Mouse (Mus musculus) gastrocnemius, postnatal 36 days (tissue): ENCODE results near the gene Ccdc173. TPM values are rescaled to one million over a fixed set of nuclear protein-coding genes. Genes with fewer than 3 reads are reported as not detected.
A peak's percentile ranks its signal among the peaks of the same experiment; 100 is the strongest.

Experiments used
- DNase-seq, 2 experiments: peaks; one replicate each; pipeline ENCODE4 v3.0.0; 2022
- intact Hi-C: fragments of 180-260 bp; cut with DNase I; formaldehyde crosslinking; loops from one replicate; pipeline ENCODE4 v1.15.1; 2025
- total RNA-seq, 2 experiments: library from RNA; stranded (reverse); gene quantifications; 2 replicates each; pipeline ENCODE4 v1.2.3; 2021

Ccdc173 gene
- total RNA-seq, 2 experiments from 2014 or later: 0.33 to 0.44 TPM

GRCm38 (mm10) chr2:69790722-69791121 lies 1.3 kb upstream of the Ccdc173 start:
- intact Hi-C loops: no loop called here
- no peak for DNase-seq

- intact Hi-C loops: no loop called here
Measured at GRCm38 (mm10) chr2:69790285-69790684, 910 bp upstream of the Ccdc173 start.

GRCm38 (mm10) chr2:69788974-69789373 lies 401 bp downstream of the Ccdc173 start:
- DNase-seq: no peak
- intact Hi-C loops: loop anchor here (5.0 kb wide), 1 partner anchor 157 kb away; no protein-coding TSS in a partner anchor

More at GRCm38 (mm10) chr2:69790285-69790684, 910 bp upstream of the Ccdc173 start:
- peak; percentile 73 to 81 for DNase-seq

DNA sequence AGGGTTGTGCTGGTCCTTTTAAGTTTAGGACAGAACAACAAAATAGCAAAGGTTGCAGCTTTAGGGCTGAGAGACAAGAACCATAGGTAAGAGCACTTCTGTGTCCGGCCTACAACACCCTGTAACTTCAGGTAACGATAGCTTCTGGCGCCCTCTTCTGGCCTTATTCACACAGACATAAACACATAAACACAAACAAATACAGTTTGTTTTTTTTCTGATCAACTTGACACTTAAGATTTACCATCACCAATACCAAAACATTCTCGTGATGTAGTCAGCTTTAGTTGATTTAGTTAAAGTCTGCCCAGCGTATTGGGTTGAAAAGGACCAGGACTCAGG lies 10.6 kb downstream of the Ccdc173 start:
- no peak for DNase-seq
- intact Hi-C loops: loop anchor here (5.0 kb wide), 1 partner anchor 142 kb away; no protein-coding TSS in a partner anchor

- no peak for DNase-seq
- intact Hi-C loops: loop anchor here (5.0 kb wide), 1 partner anchor 141 kb away; no protein-coding TSS in a partner anchor
Measured at GRCm38 (mm10) chr2:69777985-69778835, 11.2 kb downstream of the Ccdc173 start.

- intact Hi-C loops: no loop called here
- no peak for DNase-seq
Measured at GRCm38 (mm10) chr2:69773331-69773730, 16.0 kb downstream of the Ccdc173 start.

DNA sequence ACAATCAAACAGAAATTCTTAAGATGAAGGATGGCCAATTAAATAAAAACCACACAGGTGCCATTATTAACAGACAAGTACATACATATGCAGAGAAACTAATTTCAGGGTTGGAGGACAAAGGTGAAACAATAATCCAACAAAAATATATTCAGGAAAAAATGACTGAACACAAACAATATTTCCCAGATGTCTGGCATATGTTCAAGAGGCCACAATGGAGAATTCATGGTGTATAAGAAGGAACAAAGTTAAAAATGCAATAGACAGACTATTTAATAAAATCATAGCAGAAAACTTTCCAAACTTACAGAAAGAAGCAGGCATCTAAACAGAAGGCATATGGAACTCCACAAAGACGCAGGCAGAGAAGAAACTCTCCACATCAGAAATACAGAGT lies 24.7 kb downstream of the Ccdc173 start:
- intact Hi-C loops: no loop called here
- DNase-seq: no peak

DNA sequence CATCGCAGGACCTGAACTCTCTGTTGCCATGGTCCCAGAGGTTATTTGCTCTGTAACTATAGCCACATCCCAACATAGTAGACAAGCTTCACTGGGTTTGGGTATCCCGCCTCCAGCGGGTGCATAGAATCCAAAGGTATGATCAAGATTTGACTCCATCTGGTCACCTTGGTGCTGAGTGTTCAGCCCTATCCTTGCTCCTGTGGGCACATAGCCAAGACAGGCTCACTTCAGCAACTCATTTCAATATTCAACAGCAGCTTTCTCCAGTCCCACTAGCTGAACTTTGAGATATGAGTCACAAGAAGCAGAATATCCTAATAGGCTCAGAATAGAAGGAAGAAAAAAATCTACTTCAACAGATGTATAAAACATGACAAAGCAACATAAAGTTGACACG lies 26.0 kb downstream of the Ccdc173 start:
- DNase-seq: no peak

DNA sequence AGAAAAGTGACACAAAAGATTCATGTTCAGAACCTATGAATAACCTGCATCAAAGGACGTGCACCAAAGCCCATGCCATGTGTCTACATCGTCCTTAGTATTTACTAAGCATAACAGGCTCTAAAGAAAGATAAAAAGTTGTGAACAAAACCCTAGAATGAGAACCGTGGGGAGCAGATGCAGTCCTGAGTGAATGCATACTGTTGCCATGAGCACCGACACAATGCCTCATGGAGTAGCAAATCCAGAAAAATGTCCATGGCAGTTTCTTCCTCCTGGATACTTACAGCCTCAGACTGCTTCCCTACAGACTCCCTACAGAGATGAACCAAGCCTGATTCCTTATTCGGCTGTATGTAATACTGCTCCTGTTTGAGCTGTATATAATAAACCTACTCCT lies 28.4 kb downstream of the Ccdc173 start:
- intact Hi-C loops: no loop called here
- DNase-seq: no peak

More for the DNA sequence above, 26.0 kb downstream of the Ccdc173 start:
- intact Hi-C loops: no loop called here

- intact Hi-C loops: no loop called here
- DNase-seq: no peak
Measured at GRCm38 (mm10) chr2:69745091-69745490, 44.3 kb downstream of the Ccdc173 start.

- intact Hi-C loops: no loop called here
- no peak for DNase-seq
Measured at GRCm38 (mm10) chr2:69723519-69723825, 65.9 kb downstream of the Ccdc173 start.

GRCm38 (mm10) chr2:69722650-69723518 lies 66.5 kb downstream of the Ccdc173 start:
- peak; percentile 86 to 87 for DNase-seq
- intact Hi-C loops: no loop called here

DNA sequence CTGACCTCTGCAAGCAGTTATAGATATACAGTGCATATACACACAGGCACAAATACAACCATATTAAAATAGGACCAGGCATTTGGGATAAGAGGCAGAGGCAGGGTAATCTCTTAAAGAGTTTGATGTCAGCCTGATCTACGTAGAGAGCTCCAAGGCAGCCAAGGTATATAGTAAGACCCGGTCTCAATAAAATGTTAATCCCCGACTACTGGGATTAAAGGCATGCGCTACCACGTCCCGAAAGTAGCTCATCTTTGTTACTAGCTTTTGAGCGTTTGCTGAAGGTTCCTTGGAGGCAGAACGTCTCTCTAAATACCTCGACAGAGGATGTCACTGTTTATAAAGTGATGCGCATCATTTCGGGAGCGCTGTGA lies 67.1 kb downstream of the Ccdc173 start, which contains the start of gene Ppig:
Ppig (plus strand) TSS at position 273 of the 377 bp plus-strand sequence.
- intact Hi-C loops: no loop called here
- DNase-seq: no peak

DNA sequence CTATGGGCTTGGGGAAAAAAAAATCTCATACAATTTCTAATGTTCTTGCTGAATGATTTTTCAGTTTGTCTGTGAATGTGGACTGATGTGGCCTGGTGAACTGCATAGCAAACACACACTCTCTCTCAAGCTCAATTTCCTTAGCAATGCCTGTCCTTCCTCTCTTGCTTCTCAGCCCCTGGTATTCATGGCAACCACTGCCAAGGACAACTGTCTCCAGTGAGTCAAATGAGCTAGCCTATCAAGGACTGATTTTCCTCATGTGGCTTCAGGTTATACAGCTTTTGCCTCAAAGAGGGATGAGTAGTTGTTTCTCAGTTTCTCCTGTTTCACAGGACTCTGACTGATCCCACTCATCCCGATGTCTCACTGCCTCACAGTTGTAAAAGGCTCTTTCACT lies 70.3 kb downstream of the Ccdc173 start:
- intact Hi-C loops: no loop called here
- no peak for DNase-seq

GRCm38 (mm10) chr2:69716483-69716882 lies 72.9 kb downstream of the Ccdc173 start:
- DNase-seq: no peak
- intact Hi-C loops: no loop called here

GRCm38 (mm10) chr2:69714126-69714525 lies 75.2 kb downstream of the Ccdc173 start:
- intact Hi-C loops: no loop called here
- DNase-seq: no peak

DNA sequence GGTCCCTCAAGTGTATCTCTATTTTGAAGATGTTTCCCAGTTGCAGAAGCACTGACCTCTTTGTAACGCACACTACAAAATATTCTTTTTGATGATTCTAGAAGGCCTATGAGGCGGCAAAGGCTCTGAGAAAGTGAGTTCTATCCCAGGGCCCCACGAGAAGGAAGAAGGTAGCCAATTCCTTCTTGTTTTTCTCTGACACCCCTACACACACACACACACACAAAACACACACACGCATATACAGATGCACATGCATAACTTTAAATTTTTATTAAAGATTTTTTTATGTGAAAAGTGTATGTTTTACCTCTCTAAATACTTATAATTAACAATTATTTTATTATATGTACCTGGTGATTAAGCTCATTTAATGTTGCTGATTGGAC lies 75.8 kb downstream of the Ccdc173 start:
- no peak for DNase-seq
- intact Hi-C loops: no loop called here

DNA sequence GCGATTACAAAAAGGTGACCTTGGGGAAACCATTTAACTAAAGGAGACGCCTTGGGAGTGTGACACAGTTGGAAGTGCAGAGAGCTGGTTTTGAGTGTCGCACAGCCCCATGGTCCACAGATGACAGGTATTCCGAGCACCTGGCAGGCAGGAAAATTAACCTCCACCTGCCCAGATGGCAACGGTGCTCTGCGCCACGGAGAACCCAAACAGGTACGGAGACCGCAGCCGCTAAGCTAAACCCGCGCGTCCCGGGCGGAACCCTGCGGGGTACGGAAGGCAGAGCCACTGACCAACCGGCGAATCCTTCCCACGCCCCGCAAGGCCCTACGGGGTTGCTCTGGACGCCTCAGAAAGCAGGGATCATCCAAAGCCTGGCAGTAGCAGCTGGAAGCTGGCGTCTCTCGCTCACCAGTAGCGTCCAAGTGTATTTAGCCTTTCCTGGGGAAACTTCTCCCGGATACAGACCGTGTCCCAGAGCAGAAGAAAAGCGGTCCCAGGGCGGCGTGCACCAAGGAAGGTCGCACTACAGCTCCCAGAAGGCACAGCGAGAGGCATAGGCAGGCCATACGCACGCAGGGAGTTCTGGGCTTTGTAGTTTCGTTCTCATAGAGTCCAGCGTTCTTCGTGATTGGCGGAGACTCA lies 76.3 kb downstream of the Ccdc173 start, which contains the start of gene Fastkd1:
Fastkd1 (minus strand) TSS at position 536 of the 645 bp plus-strand sequence.
- DNase-seq: peak; percentile 75
- intact Hi-C loops: no loop called here

DNA sequence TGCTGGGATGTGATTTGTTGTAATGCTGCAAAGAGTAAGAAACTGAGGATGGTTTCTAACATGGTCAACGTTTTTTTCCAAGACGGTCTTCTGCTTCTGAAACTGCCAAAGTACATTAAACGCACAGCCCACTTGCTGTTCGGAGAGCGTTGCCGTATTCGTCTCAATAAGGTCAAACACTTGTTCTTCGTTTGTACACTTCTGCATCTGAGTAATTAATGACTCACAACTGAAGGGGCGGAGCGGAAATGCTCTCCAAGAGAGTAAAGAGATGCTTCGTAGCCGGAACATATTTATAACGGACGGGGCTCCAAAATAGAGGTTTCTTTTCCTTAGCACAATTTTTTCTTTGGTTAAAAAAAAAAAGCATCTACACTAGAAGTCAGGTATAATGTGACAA lies 77.2 kb downstream of the Ccdc173 start:
- intact Hi-C loops: no loop called here
- DNase-seq: no peak
